8 mouse cellular contexts compared by ENCODE assay signal in genomic region chr2:164967761-164968440, GRCm38 (mm10). TPM values are rescaled to one million over a fixed set of nuclear protein-coding genes. Genes with fewer than 3 reads are reported as not detected.
A peak's percentile ranks its signal among the peaks of the same experiment; 100 is the strongest.
DNase-seq lines count a peak whose midpoint lies in the region; ATAC-seq and TF ChIP-seq lines count a peak whose summit lies in the region.

No protein-coding gene starts in this region.

- intact Hi-C loops in heart, postnatal 14 days (cut with DNase I), result no loop called here

- TF ChIP-seq POLR2A in limb, embryonic 14.5 days (IDR thresholded peaks at IDR 0.05; ENCODE audit: borderline replicate concordance, extremely low read depth, insufficient read depth, insufficient read length), result no peak
- TF ChIP-seq POLR2A in kidney, adult 2 months (IDR thresholded peaks at IDR 0.05; ENCODE audit: low read depth, low read length), result no peak

- peaks cover 17% of the 10 kb centered on the region for H3K4me1 ChIP-seq in heart, embryonic 12.5 days (replicated peaks)
- H3K4me1 ChIP-seq in hindbrain, embryonic 14.5 days (replicated peaks; ENCODE audit: control insufficient read depth, insufficient read depth, low read length), result peaks cover 57% of the 10 kb centered on the region
- H3K4me1 ChIP-seq in limb, embryonic 14.5 days (ENCODE audit: control insufficient read depth, insufficient read depth, low read length), result peaks cover 12% of the 10 kb centered on the region; the same call in 1 of the 2 replicates
- H3K4me1 ChIP-seq in kidney, adult 2 months (ENCODE audit: control insufficient read depth, insufficient read depth, low read length), result no peaks in the 10 kb centered on the region

- H3K36me3 ChIP-seq in heart, embryonic 12.5 days, result no peaks in the 10 kb centered on the region
- H3K36me3 ChIP-seq in hindbrain, embryonic 14.5 days (replicated peaks; ENCODE audit: control insufficient read depth, insufficient read depth), result no peaks in the 10 kb centered on the region
- H3K36me3 ChIP-seq in limb, embryonic 14.5 days (ENCODE audit: control insufficient read depth, insufficient read depth, low read length), result no peaks in the 10 kb centered on the region
- no peaks in the 10 kb centered on the region for H3K36me3 ChIP-seq in kidney, adult 2 months (ENCODE audit: control insufficient read depth, insufficient read depth, low read length)

- H3K27ac ChIP-seq in heart, embryonic 12.5 days (ENCODE audit: poor library complexity, severe bottlenecking), result no peak overlapping the region
- peak overlapping the region; percentile 91 for H3K27ac ChIP-seq in hindbrain, embryonic 14.5 days
- no peak overlapping the region for H3K27ac ChIP-seq in limb, embryonic 14.5 days (replicated peaks; ENCODE audit: low read depth, low read length)
- H3K27ac ChIP-seq in kidney, adult 2 months (ENCODE audit: insufficient read depth, low read depth, low read length), result no peak overlapping the region

- no peaks in the 10 kb centered on the region for H3K9me3 ChIP-seq in heart, embryonic 12.5 days (replicated peaks)
- H3K9me3 ChIP-seq in hindbrain, embryonic 14.5 days (ENCODE audit: control insufficient read depth, low read length), result no peaks in the 10 kb centered on the region
- H3K9me3 ChIP-seq in limb, embryonic 14.5 days (ENCODE audit: control insufficient read depth, low read length), result no peaks in the 10 kb centered on the region

- peak overlapping the region; percentile 64 for H3K4me2 ChIP-seq in heart, embryonic 12.5 days
- peak overlapping the region; percentile 57 for H3K4me2 ChIP-seq in hindbrain, embryonic 14.5 days (replicated peaks)
- H3K4me2 ChIP-seq in limb, embryonic 14.5 days (replicated peaks; ENCODE audit: low read depth, low read length, severe bottlenecking), result peak overlapping the region; percentile 49

- H3K4me3 ChIP-seq in heart, embryonic 12.5 days, result peak overlapping the region; percentile 37
- peak overlapping the region; percentile 63 for H3K4me3 ChIP-seq in hindbrain, embryonic 14.5 days (replicated peaks; ENCODE audit: low read length)
- H3K4me3 ChIP-seq in limb, embryonic 14.5 days (replicated peaks; ENCODE audit: low read length), result peak overlapping the region; percentile 26
- no peak overlapping the region for H3K4me3 ChIP-seq in kidney, adult 2 months (ENCODE audit: insufficient read depth, low read depth, low read length)

- DNase-seq in heart, postnatal 14 days, result no peak
- DNase-seq in cerebellum, postnatal 14 days, result peak; percentile 87 to 90
- peak; percentile 74 for DNase-seq in hindbrain, embryonic 14.5 days (ENCODE audit: low spot score)
- DNase-seq in limb, embryonic 14.5 days (ENCODE audit: low spot score), result no peak
- DNase-seq in right cerebral cortex, postnatal 14 days, result peak; percentile 81
- DNase-seq in kidney, adult 2 months, result no peak

- peaks cover 99% of the 10 kb centered on the region for H3K27me3 ChIP-seq in heart, embryonic 12.5 days (replicated peaks)
- H3K27me3 ChIP-seq in hindbrain, embryonic 14.5 days (ENCODE audit: control insufficient read depth, insufficient read depth, low read length), result peaks cover 25% of the 10 kb centered on the region
- H3K27me3 ChIP-seq in limb, embryonic 14.5 days (ENCODE audit: control insufficient read depth, insufficient read depth, low read length), result peaks cover 61% of the 10 kb centered on the region
- H3K27me3 ChIP-seq in kidney, adult 2 months (replicated peaks; ENCODE audit: control insufficient read depth, insufficient read depth, low read length), result no peaks in the 10 kb centered on the region; the same call in 1 of the 2 replicates

- 3% methylated on average over 62 of the region's 65 CpGs for WGBS in heart, embryonic 12.5 days
- WGBS in hindbrain, embryonic 14.5 days, result 1% methylated on average over 57 of the region's 65 CpGs
- 2% methylated on average over 56 of the region's 65 CpGs for WGBS in limb, embryonic 14.5 days
- WGBS in kidney, adult 2 months, result 2% methylated on average over 65 of the region's 65 CpGs

- TF ChIP-seq CTCF in kidney, adult 2 months (conservative IDR thresholded peaks at IDR 0.05; ENCODE audit: insufficient read depth, insufficient read length, low read depth, low read length), result no peak

- ATAC-seq in heart, embryonic 12.5 days (ENCODE audit: insufficient number of reproducible peaks, low FRiP score), result 0 out of 2 replicates have a peak, but pooled peaks have one; percentile 22
- peak; percentile 75 for ATAC-seq in hindbrain, embryonic 14.5 days (ENCODE audit: low FRiP score)
- 0 out of 2 replicates have a peak, but pooled peaks have one; percentile 43 for ATAC-seq in limb, embryonic 14.5 days (ENCODE audit: low FRiP score, low read depth)
- no peak for ATAC-seq in activated CD4-positive, CD25-positive, alpha-beta regulatory T cell, adult 4 months

- no peak overlapping the region for H3K9ac ChIP-seq in heart, embryonic 12.5 days
- H3K9ac ChIP-seq in hindbrain, embryonic 14.5 days, result peak overlapping the region; percentile 80
- no peak overlapping the region for H3K9ac ChIP-seq in limb, embryonic 14.5 days (ENCODE audit: low read depth, low read length, severe bottlenecking)

RNA-seq across cellular contexts. Expression of gene Slc12a5, which starts 7.3 kb away (rescaled TPM):
- polyA plus RNA-seq in heart, embryonic 12.5 days (2016; fragmentation: Nextera tagmentation; extraction: Ambion mirVana), result 0.82 and 1.3 TPM in 2 replicates
- under 1 TPM; 0.73 to 0.91 TPM for total RNA-seq in heart, postnatal 14 days (2021)
- polyA plus RNA-seq in hindbrain, embryonic 14.5 days (2014; fragmentation: Nextera tagmentation; extraction: Ambion mirVana), result 62.1 and 73.6 TPM in 2 replicates
- polyA plus RNA-seq in limb, embryonic 14.5 days (2012; rRNA removed), result 6.9 and 7.0 TPM in 2 replicates
- polyA plus RNA-seq in limb, embryonic 14.5 days (2014; fragmentation: Nextera tagmentation; extraction: Ambion mirVana), result 0.72 and 0.88 TPM in 2 replicates
- under 1 TPM in 1 of 2 experiments, not detected in 1; 0.34 TPM for polyA plus RNA-seq in activated CD4-positive, CD25-positive, alpha-beta regulatory T cell, adult 4 months (2017; shearing (Covaris generic))
- 1.5 and 2.2 TPM in 2 replicates for polyA plus RNA-seq in kidney, adult 2 months (2012; rRNA removed)

RNA-seq across cellular contexts. Expression of gene Mmp9, which starts 27.3 kb away (rescaled TPM):
- polyA plus RNA-seq in heart, embryonic 12.5 days (2016; fragmentation: Nextera tagmentation; extraction: Ambion mirVana), result 0.42 TPM in 2 replicates
- under 1 TPM; 0.43 to 0.63 TPM for total RNA-seq in heart, postnatal 14 days (2021)
- 28.8 and 33.2 TPM in 2 replicates for polyA plus RNA-seq in hindbrain, embryonic 14.5 days (2014; fragmentation: Nextera tagmentation; extraction: Ambion mirVana)
- 16.7 and 20.3 TPM in 2 replicates for polyA plus RNA-seq in limb, embryonic 14.5 days (2012; rRNA removed)
- 13.6 and 19.1 TPM in 2 replicates for polyA plus RNA-seq in limb, embryonic 14.5 days (2014; fragmentation: Nextera tagmentation; extraction: Ambion mirVana)
- polyA plus RNA-seq in activated CD4-positive, CD25-positive, alpha-beta regulatory T cell, adult 4 months (2017; shearing (Covaris generic)), result 1 to 10 TPM in 1 of 2 experiments, under 1 TPM in 1; 0.78 to 1.4 TPM
- polyA plus RNA-seq in kidney, adult 2 months (2012; rRNA removed), result 1.7 and 1.8 TPM in 2 replicates

RNA-seq across cellular contexts. Expression of gene Zfp335, which starts 56.3 kb away (rescaled TPM):
- polyA plus RNA-seq in heart, embryonic 12.5 days (2016; fragmentation: Nextera tagmentation; extraction: Ambion mirVana), result 11.4 and 12.2 TPM in 2 replicates
- total RNA-seq in heart, postnatal 14 days (2021), result 10 to 100 TPM; 10.7 to 10.8 TPM
- 14.6 and 15.4 TPM in 2 replicates for polyA plus RNA-seq in hindbrain, embryonic 14.5 days (2014; fragmentation: Nextera tagmentation; extraction: Ambion mirVana)
- 37.9 and 48.9 TPM in 2 replicates for polyA plus RNA-seq in limb, embryonic 14.5 days (2012; rRNA removed)
- polyA plus RNA-seq in limb, embryonic 14.5 days (2014; fragmentation: Nextera tagmentation; extraction: Ambion mirVana), result 13.7 and 17.7 TPM in 2 replicates
- 1 to 10 TPM; 6.7 to 9.0 TPM for polyA plus RNA-seq in activated CD4-positive, CD25-positive, alpha-beta regulatory T cell, adult 4 months (2017; shearing (Covaris generic))
- 20.4 and 25.7 TPM in 2 replicates for polyA plus RNA-seq in kidney, adult 2 months (2012; rRNA removed)

Comparison
In these comparisons a context has a peak if more than half of its experiments do, and no peak if none do; other contexts are left out.
1. DNase-seq: peak in cerebellum, postnatal 14 days (2 of 2), hindbrain, embryonic 14.5 days (single experiment) and right cerebral cortex, postnatal 14 days (single experiment); none in heart, postnatal 14 days (0 of 2), limb, embryonic 14.5 days (single experiment) and kidney, adult 2 months (single experiment).
2. Peak in every context shown above with its lines, with median percentiles within 50 percentile points of each other: H3K4me2 ChIP-seq.